Mouse (Mus musculus): Measurements from ENCODE around the gene Ahrr.

The Ahrr gene

GRCm38 (mm10) chr13:74292167-74292566 is at the start of gene Ahrr:
Ahrr (minus strand) TSS chr13:74292331.
- DNase-seq = peak; percentile 77

- peak; percentile 19 for DNase-seq
Measured at GRCm38 (mm10) chr13:74341036-74341435, 48.9 kb upstream of the Ahrr start.

- DNase-seq = no peak
Measured at GRCm38 (mm10) chr13:74329321-74329720, 37.2 kb upstream of the Ahrr start.

GRCm38 (mm10) chr13:74317170-74317849 is 25.2 kb upstream of the Ahrr start, which contains the start of gene Pdcd6:
Pdcd6 (minus strand) TSS chr13:74317580.
- peak; percentile 97 for DNase-seq

GRCm38 (mm10) chr13:74316789-74317169 is 24.6 kb upstream of the Ahrr start:
- peak; percentile 22 for DNase-seq

GRCm38 (mm10) chr13:74316386-74316785 is 24.3 kb upstream of the Ahrr start:
- no peak for DNase-seq

- DNase-seq = no peak
Measured at GRCm38 (mm10) chr13:74314616-74315015, 22.5 kb upstream of the Ahrr start.

- DNase-seq = no peak
Measured at GRCm38 (mm10) chr13:74305780-74306179, 13.6 kb upstream of the Ahrr start.

- DNase-seq = no peak
Measured at GRCm38 (mm10) chr13:74305380-74305779, 13.2 kb upstream of the Ahrr start.

- no peak for DNase-seq
Measured at GRCm38 (mm10) chr13:74302050-74303037, 10.2 kb upstream of the Ahrr start.

- DNase-seq = no peak
Measured at GRCm38 (mm10) chr13:74301607-74301984, 9.5 kb upstream of the Ahrr start.

GRCm38 (mm10) chr13:74300925-74301606 is 8.9 kb upstream of the Ahrr start:
- peak; percentile 62 for DNase-seq

- DNase-seq = no peak
Measured at GRCm38 (mm10) chr13:74296376-74296775, 4.2 kb upstream of the Ahrr start.

GRCm38 (mm10) chr13:74289646-74290045 is 2.5 kb downstream of the Ahrr start:
- DNase-seq = no peak

- no peak for DNase-seq
Measured at GRCm38 (mm10) chr13:74282299-74282698, 9.8 kb downstream of the Ahrr start.

- DNase-seq = peak; percentile 5
Measured at GRCm38 (mm10) chr13:74275726-74276125, 16.4 kb downstream of the Ahrr start.

GRCm38 (mm10) chr13:74260231-74260992 is 31.7 kb downstream of the Ahrr start:
- peak; percentile 40 for DNase-seq

GRCm38 (mm10) chr13:74259460-74260230 is 32.5 kb downstream of the Ahrr start:
- peak; percentile 40 for DNase-seq

- peak; percentile 9 for DNase-seq
Measured at GRCm38 (mm10) chr13:74246494-74246893, 45.6 kb downstream of the Ahrr start.

- DNase-seq = peak; percentile 3
Measured at GRCm38 (mm10) chr13:74245899-74246231, 46.3 kb downstream of the Ahrr start.

- DNase-seq = peak; percentile 40
Measured at GRCm38 (mm10) chr13:74245214-74245898, 46.8 kb downstream of the Ahrr start.
